Mouse (Mus musculus) heart, postnatal 4 days (tissue): ENCODE data around the gene Fam160a2. TPM values are rescaled to one million over a fixed set of nuclear protein-coding genes. Genes with fewer than 3 reads are reported as not detected.

Source experiments
- DNase-seq: peaks from one replicate; pipeline ENCODE4 v3.0.0; 2021
- total RNA-seq, 2 experiments: library from RNA; stranded (reverse); gene quantifications; 2 replicates each; pipeline ENCODE4 v1.2.3; 2021

Fam160a2 gene
- 10 to 100 TPM; 31.1 to 33.8 TPM for total RNA-seq

- peak; percentile 100 for DNase-seq
Measured at GRCm38 (mm10) chr7:105399935-105400624, at the start of gene Fam160a2. Gene Fam160a2 (minus strand): TSS chr7:105400054.

GRCm38 (mm10) chr7:105445076-105445475 is 45.2 kb upstream of the Fam160a2 start:
- DNase-seq, result no peak

GRCm38 (mm10) chr7:105441426-105441825 is 41.6 kb upstream of the Fam160a2 start:
- DNase-seq, result no peak

- no peak for DNase-seq
Measured at GRCm38 (mm10) chr7:105437979-105438772, 38.3 kb upstream of the Fam160a2 start.

GRCm38 (mm10) chr7:105434798-105435197 is 34.9 kb upstream of the Fam160a2 start:
- DNase-seq, result no peak

- no peak for DNase-seq
Measured at GRCm38 (mm10) chr7:105433859-105434258, 34.0 kb upstream of the Fam160a2 start.

GRCm38 (mm10) chr7:105432058-105432457 is 32.2 kb upstream of the Fam160a2 start:
- no peak for DNase-seq

- DNase-seq, result no peak
Measured at GRCm38 (mm10) chr7:105426051-105426450, 26.2 kb upstream of the Fam160a2 start.

GRCm38 (mm10) chr7:105425424-105426043 is 25.7 kb upstream of the Fam160a2 start, which contains the start of gene Cckbr:
Gene Cckbr (plus strand): TSS chr7:105425731.
- DNase-seq, result no peak

GRCm38 (mm10) chr7:105424368-105424767 is 24.5 kb upstream of the Fam160a2 start:
- no peak for DNase-seq

- no peak for DNase-seq
Measured at GRCm38 (mm10) chr7:105420903-105421302, 21.0 kb upstream of the Fam160a2 start.

- no peak for DNase-seq
Measured at GRCm38 (mm10) chr7:105418106-105418505, 18.3 kb upstream of the Fam160a2 start.

GRCm38 (mm10) chr7:105416529-105416928 is 16.7 kb upstream of the Fam160a2 start:
- DNase-seq, result no peak

GRCm38 (mm10) chr7:105414385-105414784 is 14.5 kb upstream of the Fam160a2 start:
- no peak for DNase-seq

GRCm38 (mm10) chr7:105411874-105412632 is 12.2 kb upstream of the Fam160a2 start:
- DNase-seq, result peak; percentile 86

GRCm38 (mm10) chr7:105406322-105406721 is 6.5 kb upstream of the Fam160a2 start:
- no peak for DNase-seq

GRCm38 (mm10) chr7:105404268-105404667 is 4.4 kb upstream of the Fam160a2 start, which contains the start of gene Cnga4:
Gene Cnga4 (plus strand): TSS chr7:105404568.
- DNase-seq, result no peak

- no peak for DNase-seq
Measured at GRCm38 (mm10) chr7:105399058-105399934, 558 bp downstream of the Fam160a2 start.

GRCm38 (mm10) chr7:105396126-105396525 is 3.7 kb downstream of the Fam160a2 start:
- DNase-seq, result no peak

GRCm38 (mm10) chr7:105395131-105395820 is 4.6 kb downstream of the Fam160a2 start:
- DNase-seq, result no peak

GRCm38 (mm10) chr7:105394606-105395005 is 5.2 kb downstream of the Fam160a2 start:
- DNase-seq, result no peak
